Mouse (Mus musculus) cerebellum, adult 2 months (tissue): ENCODE data around the gene Aldh3b3.

ENCODE experiments used
- CTCF ChIP-seq: fragments of 200-500 bp; IDR thresholded peaks from 2 replicates; pipeline ENCODE4 v1.5.1; 2011; ENCODE audit warnings: low read depth, mild to moderate bottlenecking, control low read depth, low read length, moderate library complexity, borderline replicate concordance; ENCODE audit not compliant: insufficient read depth
- POLR2A ChIP-seq: fragments of 200-500 bp; IDR thresholded peaks from 2 replicates; pipeline ENCODE4 v1.6.1; 2011; ENCODE audit warnings: low read length, control low read depth, borderline replicate concordance; ENCODE audit not compliant: insufficient read depth

DNA sequence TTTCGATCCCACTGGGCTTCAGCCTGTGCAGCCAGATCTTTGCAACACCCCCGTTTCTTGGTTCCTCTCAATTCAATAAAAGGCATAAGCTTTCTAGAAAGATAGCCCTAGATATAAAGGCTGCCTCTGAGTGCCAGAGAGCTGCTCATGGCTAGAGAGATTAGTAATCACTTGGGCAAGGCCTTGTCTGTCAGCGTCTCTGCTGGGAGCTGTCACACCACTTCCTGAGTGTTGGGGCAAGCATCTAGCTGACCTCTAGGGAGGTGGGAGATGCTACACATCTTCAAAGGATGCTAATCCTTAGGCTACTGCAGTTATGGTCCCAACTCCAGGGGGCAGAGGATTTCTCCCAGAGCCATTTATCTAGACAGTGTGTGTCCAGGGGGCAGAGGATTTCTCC is 8.8 kb downstream of the Aldh3b3 start:
- TF ChIP-seq CTCF (no peak), POLR2A (no peak)
